Mouse (Mus musculus): ENCODE data around the gene Atg14. TPM values are rescaled to one million over a fixed set of nuclear protein-coding genes. Genes with fewer than 3 reads are reported as not detected.

Gene Atg14
- total and polyA plus RNA-seq, 3 experiments: 3.2 to 9.4 (median 3.6) TPM

DNA sequence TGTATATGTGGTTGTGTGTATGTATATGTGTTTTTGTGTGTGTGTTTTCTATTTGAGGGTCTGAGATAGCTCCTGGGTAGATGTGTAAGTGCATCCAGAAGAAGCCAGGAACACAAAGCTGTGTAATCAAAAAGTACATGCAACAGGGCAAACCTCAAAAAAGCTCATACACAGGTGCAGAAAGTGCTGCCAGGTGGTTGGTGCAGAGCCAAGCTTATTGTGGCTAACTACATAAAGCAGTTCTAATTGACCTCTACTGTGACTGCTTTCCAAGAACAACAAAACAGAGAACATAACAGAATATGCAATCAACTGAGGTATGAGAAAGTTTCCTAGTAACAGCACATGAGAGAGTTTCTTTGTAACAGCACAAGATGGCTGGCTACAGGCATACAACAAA lies 13.9 kb upstream of the Atg14 start:
- DNase-seq (ENCODE audit: extremely low read depth): no peak
- Histone ChIP-seq H3K36me3 (replicated peaks in 1 of 2; ENCODE audit: control insufficient read depth in 1 of 2, insufficient read depth in 1 of 2, low read length in 1 of 2) (no peaks in the 10 kb centered on the region), H3K79me2 (replicated peaks; ENCODE audit: control insufficient read depth, extremely low read depth, insufficient read depth, poor library complexity, severe bottlenecking) (no peaks in the 10 kb centered on the region), H3K27me3 (replicated peaks) (no peaks in the 10 kb centered on the region), H3K4me3 (replicated peaks in 1 of 3; ENCODE audit: low read depth in 2 of 3, low read length in 2 of 3, poor library complexity in 1 of 3) (no peak overlapping the region), H3K9ac (ENCODE audit: insufficient read depth, low read depth) (no peak overlapping the region), H3K4me2 (ENCODE audit: insufficient read depth, low read depth, poor library complexity, severe bottlenecking) (no peak overlapping the region), H3K27ac (ENCODE audit: insufficient read depth, low read depth) (no peak overlapping the region), H3K9me3 (replicated peaks; ENCODE audit: low read length) (peaks cover 2% of the 10 kb centered on the region), H3K4me1 (ENCODE audit: control insufficient read depth in 1 of 2, insufficient read depth in 2 of 2) (0 out of 4 replicates have a peak, but pooled peaks cover 0 to 3% of the 10 kb centered on the region in 2 experiments)
- in situ Hi-C loops (cut with MboI; ENCODE audit: low pct_ligation_motif_present, low pct_unique_long_range_greater_than_20kb, low sequenced_read_pairs) (loop anchor here (25.0 kb wide), 2 partner anchors 553 to 778 kb away; no protein-coding TSS in a partner anchor), dilution Hi-C loops (cut with MboI; ENCODE audit: extremely low pct_ligation_motif_present, extremely low pct_unique_long_range_greater_than_20kb, low sequenced_read_pairs) (no loop called here)
- TF ChIP-seq ZMIZ1 (IDR thresholded peaks at IDR 0.05; ENCODE audit: low read depth, low read length): no peak
- no peak for TF ChIP-seq MAZ (IDR thresholded peaks at IDR 0.05; ENCODE audit: low read depth, low read length)
- TF ChIP-seq MAFK (IDR thresholded peaks at IDR 0.05; ENCODE audit: insufficient replicate concordance, low read length): no peak
- no peak for TF ChIP-seq RCOR1 (conservative IDR thresholded peaks at IDR 0.05; ENCODE audit: low read depth, low read length)
- no peak for TF ChIP-seq MYC (IDR thresholded peaks at IDR 0.05; ENCODE audit: low read depth, low read length)
- TF ChIP-seq GABPA (IDR thresholded peaks at IDR 0.05; ENCODE audit: insufficient replicate concordance, low read depth, low read length): no peak
- TF ChIP-seq HCFC1 (IDR thresholded peaks at IDR 0.05; ENCODE audit: low read depth, low read length): no peak
- TF ChIP-seq UBTF (IDR thresholded peaks at IDR 0.05; ENCODE audit: low read depth, low read length): no peak
- TF ChIP-seq BHLHE40 (IDR thresholded peaks at IDR 0.05; ENCODE audit: low read depth, low read length): no peak
- TF ChIP-seq MAX (IDR thresholded peaks at IDR 0.05; ENCODE audit: low read length): no peak
- TF ChIP-seq EP300 (IDR thresholded peaks at IDR 0.05; ENCODE audit: low read length): no peak
- no peak for TF ChIP-seq KAT2A (IDR thresholded peaks at IDR 0.05; ENCODE audit: insufficient replicate concordance, low read length)
- no peak for TF ChIP-seq USF2 (conservative IDR thresholded peaks at IDR 0.05; ENCODE audit: low read depth, low read length)
- no peak for TF ChIP-seq ZKSCAN1 (IDR thresholded peaks at IDR 0.05; ENCODE audit: borderline replicate concordance, low read depth, low read length)
- TF ChIP-seq IRF4 (IDR thresholded peaks at IDR 0.05; ENCODE audit: low read depth, low read length): no peak
- no peak for TF ChIP-seq MEF2A (IDR thresholded peaks at IDR 0.05; ENCODE audit: borderline replicate concordance, low read depth, low read length)

DNA sequence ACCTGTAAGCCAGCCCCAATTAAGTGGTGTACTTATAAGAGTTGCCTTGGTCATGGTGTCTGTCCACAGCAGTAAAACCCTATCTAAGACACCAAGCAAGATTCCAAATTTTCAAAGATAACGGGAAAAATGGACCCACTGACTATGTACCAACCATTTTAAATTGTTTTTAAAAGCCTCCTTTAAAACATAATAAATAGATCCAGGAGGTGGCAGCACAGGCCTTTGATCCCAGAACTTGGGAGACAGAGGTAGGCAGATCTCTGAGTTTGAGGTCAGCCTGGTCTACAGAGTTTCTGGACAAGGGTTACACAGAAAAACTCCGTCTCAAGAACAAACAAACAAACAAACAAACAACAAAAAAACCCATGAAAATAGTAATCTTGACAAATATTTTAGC lies 11.2 kb upstream of the Atg14 start:
- peak; percentile 25 for DNase-seq (ENCODE audit: extremely low read depth)
- in situ Hi-C loops (cut with MboI; ENCODE audit: low pct_ligation_motif_present, low pct_unique_long_range_greater_than_20kb, low sequenced_read_pairs): loop anchor here (25.0 kb wide), 2 partner anchors 556 to 781 kb away; no protein-coding TSS in a partner anchor
- Histone ChIP-seq H3K4me3 (replicated peaks in 1 of 3; ENCODE audit: low read depth in 2 of 3, low read length in 2 of 3, poor library complexity in 1 of 3) (no peak overlapping the region), H3K9me3 (replicated peaks; ENCODE audit: low read length) (peaks cover 2% of the 10 kb centered on the region), H3K4me1 (ENCODE audit: control insufficient read depth in 1 of 2, insufficient read depth in 2 of 2) (0 out of 4 replicates have a peak, but pooled peaks cover 0 to 3% of the 10 kb centered on the region in 2 experiments), H3K27ac (ENCODE audit: insufficient read depth, low read depth) (no peak overlapping the region), H3K36me3 (replicated peaks in 1 of 2; ENCODE audit: control insufficient read depth in 1 of 2, insufficient read depth in 1 of 2, low read length in 1 of 2) (no peaks in the 10 kb centered on the region), H3K4me2 (ENCODE audit: insufficient read depth, low read depth, poor library complexity, severe bottlenecking) (no peak overlapping the region), H3K79me2 (replicated peaks; ENCODE audit: control insufficient read depth, extremely low read depth, insufficient read depth, poor library complexity, severe bottlenecking) (no peaks in the 10 kb centered on the region), H3K27me3 (replicated peaks) (peaks cover 8% of the 10 kb centered on the region), H3K9ac (ENCODE audit: insufficient read depth, low read depth) (no peak overlapping the region)
- dilution Hi-C loops (cut with MboI; ENCODE audit: extremely low pct_ligation_motif_present, extremely low pct_unique_long_range_greater_than_20kb, low sequenced_read_pairs): no loop called here
- no peak for TF ChIP-seq BHLHE40 (IDR thresholded peaks at IDR 0.05; ENCODE audit: low read depth, low read length)
- TF ChIP-seq RAD21 (IDR thresholded peaks at IDR 0.05; ENCODE audit: low read depth, low read length): peak; percentile 73
- TF ChIP-seq UBTF (IDR thresholded peaks at IDR 0.05; ENCODE audit: low read depth, low read length): no peak
- no peak for TF ChIP-seq USF2 (conservative IDR thresholded peaks at IDR 0.05; ENCODE audit: low read depth, low read length)
- TF ChIP-seq USF1 (IDR thresholded peaks at IDR 0.05; ENCODE audit: low read depth, low read length): no peak
- TF ChIP-seq SMC3 (IDR thresholded peaks at IDR 0.05; ENCODE audit: low read depth, low read length): peak; percentile 42
- no peak for TF ChIP-seq NELFE (IDR thresholded peaks at IDR 0.05; ENCODE audit: low read depth, low read length)
- no peak for TF ChIP-seq ZMIZ1 (IDR thresholded peaks at IDR 0.05; ENCODE audit: low read depth, low read length)
- no peak for TF ChIP-seq TBP (conservative IDR thresholded peaks at IDR 0.05; ENCODE audit: low read depth, low read length)
- TF ChIP-seq JUND (conservative IDR thresholded peaks at IDR 0.05; ENCODE audit: low read depth, low read length): no peak
- peak in 1 of 2 experiments; percentile 61; a peak in 2 of 4 replicates for TF ChIP-seq CTCF (conservative IDR thresholded peaks at IDR 0.05 in 1 of 2, IDR thresholded peaks at IDR 0.05 in 1 of 2; ENCODE audit: low read depth in 2 of 2, low read length in 2 of 2)
